Mouse (Mus musculus) hematopoietic multipotent progenitor cell, adult 10-12 weeks (in vitro differentiated cells): ENCODE data around the gene Mdm4. TPM values are rescaled to one million over a fixed set of nuclear protein-coding genes. Genes with fewer than 3 reads are reported as not detected.

Source experiments
- polyA plus RNA-seq: library from polyadenylated mRNA; stranded (reverse); fragments of >175 nt; gene quantifications from 2 replicates; pipeline ENCODE4 v1.2.3, GENCODE M21; 2012; ENCODE audit warnings: low replicate concordance

The Mdm4 gene
- 109 and 175 TPM in 2 replicates for polyA plus RNA-seq

GRCm38 (mm10) chr1:133030461-133030860 lies at the start of gene Mdm4:
Gene Mdm4 (minus strand): TSS chr1:133030561.

DNA sequence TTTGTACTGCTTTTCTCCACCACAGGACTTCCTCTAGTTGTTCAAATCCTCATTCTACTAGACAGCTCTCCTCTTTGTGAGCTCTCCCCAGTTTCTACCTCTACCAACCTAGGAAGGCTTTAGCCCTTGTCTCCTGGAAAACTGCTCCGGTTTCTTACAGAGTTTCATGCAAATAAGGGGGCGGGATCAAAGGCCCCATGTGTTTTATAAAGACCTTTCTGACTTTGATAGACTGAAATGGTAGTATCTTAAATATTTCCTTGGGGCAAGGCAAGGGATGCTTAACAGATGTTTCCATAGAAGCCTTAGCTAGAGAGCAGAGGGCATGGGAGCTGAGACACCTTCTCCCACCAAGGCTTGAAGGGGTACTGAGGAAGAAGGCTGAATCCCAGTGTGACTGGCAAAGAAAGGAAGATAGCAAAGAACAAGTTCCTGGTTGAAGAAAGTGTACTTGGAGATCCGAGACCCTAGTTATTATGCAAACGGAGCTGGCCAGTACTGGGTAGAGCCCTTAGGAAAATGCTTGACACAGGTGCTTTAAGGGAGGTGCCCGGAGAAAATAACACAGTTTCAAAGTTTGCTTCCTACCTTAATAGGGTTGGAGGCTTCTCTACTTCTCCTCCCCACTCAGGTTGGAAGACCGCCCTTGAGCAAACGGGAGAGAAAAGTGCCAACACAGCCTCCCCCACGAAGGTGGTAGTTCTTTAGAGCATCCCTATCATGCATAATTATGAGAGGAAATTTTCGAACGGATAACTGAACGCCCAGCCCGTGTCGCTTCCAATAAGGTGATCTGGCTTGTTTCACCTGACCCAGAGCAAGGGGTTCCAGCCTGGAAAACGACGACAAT lies 14.9 kb upstream of the Mdm4 start, which contains the start of gene Pik3c2b:
Gene Pik3c2b (plus strand): TSS at position 657 of the 850 bp plus-strand sequence.

Other genes starting within 250 kb of the Mdm4 start
- gene Lrrn2, start 150.3 kb downstream of the Mdm4 start, polyA plus RNA-seq: 0.10 and 0.21 TPM in 2 replicates
- 25.8 and 37.9 TPM in 2 replicates for gene Pik3c2b, start 15.1 kb upstream of the Mdm4 start, polyA plus RNA-seq
- gene Ppp1r15b, start 100.6 kb upstream of the Mdm4 start, polyA plus RNA-seq: 27.5 and 55.7 TPM in 2 replicates
- 6.1 and 10.7 TPM in 2 replicates for gene Plekha6, start 133.6 kb upstream of the Mdm4 start, polyA plus RNA-seq